Mouse (Mus musculus) liver, embryonic 14.5 days (tissue): ENCODE measurements around the gene Ppia. TPM values are rescaled to one million over a fixed set of nuclear protein-coding genes. Genes with fewer than 3 reads are reported as not detected.

Source experiments
- ATAC-seq: fragments of 200-750 bp; cut with Nextera tagmentation; 2 replicates; pipeline ENCODE4 v1.8.0; 2017; ENCODE audit warnings: moderate number of reproducible peaks, mild to moderate bottlenecking, moderate library complexity; ENCODE audit not compliant: insufficient read depth
- DNase-seq, 3 experiments: peaks; one replicate each; pipeline ENCODE4 v3.0.0-alpha.2; 2012 to 2013; ENCODE audit warnings: low read depth in 3 of 3, low spot score in 3 of 3
- H3K27ac ChIP-seq: fragments of 300-500 bp; sonication (generic); 2 replicates; pipeline ENCODE4 v1.5.1; 2014; ENCODE audit warnings: moderate library complexity, mild to moderate bottlenecking, control low read depth, inconsistent platforms
- H3K27me3 ChIP-seq: fragments of 300-500 bp; sonication (generic); 2 replicates; pipeline ENCODE4 v1.6.1; 2014; ENCODE audit warnings: mild to moderate bottlenecking, low read length, moderate library complexity; ENCODE audit not compliant: control insufficient read depth, insufficient read depth
- H3K36me3 ChIP-seq: fragments of 300-500 bp; sonication (generic); replicated peaks from 2 replicates; pipeline ENCODE4 v1.6.1; 2014; ENCODE audit warnings: low read depth; ENCODE audit not compliant: control insufficient read depth, insufficient read depth
- H3K4me1 ChIP-seq, 2 experiments: fragments of 200-500 bp in 1 of 2; fragments of 300-500 bp in 1 of 2; sonication (generic) in 1 of 2; replicated peaks; 2 replicates each; pipeline ENCODE4 v1.6.1; 2012 to 2014; ENCODE audit warnings: antibody characterized with exemption in 1 of 2, inconsistent platforms in 1 of 2, low read length in 1 of 2; ENCODE audit not compliant: control insufficient read depth in 2 of 2, insufficient read depth in 2 of 2
- H3K4me2 ChIP-seq: fragments of 300-500 bp; sonication (generic); 2 replicates; pipeline ENCODE4 v1.6.1; 2014; ENCODE audit warnings: low read depth, mild to moderate bottlenecking, control low read depth, moderate library complexity
- H3K4me3 ChIP-seq, 2 experiments: fragments of 200-500 bp in 1 of 2; fragments of 300-500 bp in 1 of 2; sonication (generic) in 1 of 2; 2 replicates each; pipeline ENCODE4 v1.5.1; 2012 to 2014; ENCODE audit warnings: low read depth in 2 of 2, low read length in 2 of 2, mild to moderate bottlenecking in 2 of 2, control low read depth in 1 of 2, inconsistent platforms in 1 of 2, moderate library complexity in 1 of 2; ENCODE audit not compliant: insufficient read depth in 1 of 2
- H3K9ac ChIP-seq: fragments of 300-500 bp; sonication (generic); replicated peaks from 2 replicates; pipeline ENCODE4 v1.6.1; 2014; ENCODE audit warnings: mild to moderate bottlenecking, control low read depth, moderate library complexity
- H3K9me3 ChIP-seq: fragments of 300-500 bp; sonication (generic); 2 replicates; pipeline ENCODE4 v1.6.1; 2016; ENCODE audit warnings: low read length, mixed read lengths; ENCODE audit not compliant: control insufficient read depth
- CTCF ChIP-seq: IDR thresholded peaks from 2 replicates; pipeline ENCODE4 v1.5.1; 2016; ENCODE audit warnings: antibody characterized with exemption, low read depth, control low read depth
- EP300 ChIP-seq: IDR thresholded peaks from 2 replicates; pipeline ENCODE4 v1.6.1; 2016; ENCODE audit warnings: antibody characterized with exemption, low read depth
- WGBS: fragments of 180-500 bp; shearing (Covaris S2); extraction: QIAGEN DNeasy Blood & Tissue Kit; methylation state at CpG from one replicate; pipeline ENCODE4 v1.1.7; 2014; ENCODE audit not compliant: insufficient replicate concordance; 5-methylcytosine and 5-hydroxymethylcytosine counted together
- polyA plus RNA-seq, 2 experiments: library from polyadenylated mRNA; depleted of rRNA in 1 of 2; stranded (reverse) in 1 of 2; unstranded in 1 of 2; fragments of >200 nt; fragmentation: Nextera tagmentation in 1 of 2; extraction: Ambion mirVana in 1 of 2; gene quantifications; 2 replicates each; pipeline versions ENCODE4 v1.2.1 to v1.2.3; 2012 to 2014

Gene Ppia
- polyA plus RNA-seq, 2 experiments = 1,780 to 3,291 TPM

DNA sequence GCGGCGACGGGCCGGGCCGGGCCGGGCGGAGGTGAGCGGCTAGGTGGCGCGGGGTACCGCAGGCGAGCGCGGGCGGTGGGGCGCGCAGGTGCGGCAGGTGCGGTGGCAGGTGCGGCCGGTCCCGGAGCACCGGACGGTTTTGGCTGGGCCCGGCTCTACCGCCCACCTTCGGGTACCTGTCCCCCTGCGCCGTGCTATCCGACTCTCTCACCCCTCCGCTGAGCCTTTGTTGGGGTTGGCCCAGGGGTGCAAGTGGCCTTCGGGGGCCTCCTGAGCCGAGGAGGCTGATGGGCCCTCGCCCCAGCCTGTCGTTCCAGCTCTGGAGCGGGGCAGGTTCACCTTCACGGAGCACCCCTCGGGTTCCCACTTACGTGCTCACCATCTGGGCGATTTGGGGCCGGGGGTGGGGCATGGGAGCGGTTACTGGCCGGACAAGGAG lies 25.7 kb upstream of the Ppia start:
- Histone ChIP-seq H3K27ac (no peak overlapping the region), H3K36me3 (no peaks in the 10 kb centered on the region; the same call in 1 of the 2 replicates), H3K9ac (peak overlapping the region; percentile 73), H3K4me1 (peaks cover 3 to 23% of the 10 kb centered on the region in 2 experiments; a peak in 3 of 4 replicates), H3K4me2 (peak overlapping the region; percentile 65), H3K4me3 (peak overlapping the region; percentile 68 to 82), H3K27me3 (no peaks in the 10 kb centered on the region), H3K9me3 (no peaks in the 10 kb centered on the region)
- TF ChIP-seq EP300 (no peak), CTCF (no peak)
- DNase-seq (no peak), ATAC-seq (peak; percentile 7; the same call in 1 of the 2 replicates)
- WGBS = under 1% methylated on average over 27 of the region's 43 CpGs

DNA sequence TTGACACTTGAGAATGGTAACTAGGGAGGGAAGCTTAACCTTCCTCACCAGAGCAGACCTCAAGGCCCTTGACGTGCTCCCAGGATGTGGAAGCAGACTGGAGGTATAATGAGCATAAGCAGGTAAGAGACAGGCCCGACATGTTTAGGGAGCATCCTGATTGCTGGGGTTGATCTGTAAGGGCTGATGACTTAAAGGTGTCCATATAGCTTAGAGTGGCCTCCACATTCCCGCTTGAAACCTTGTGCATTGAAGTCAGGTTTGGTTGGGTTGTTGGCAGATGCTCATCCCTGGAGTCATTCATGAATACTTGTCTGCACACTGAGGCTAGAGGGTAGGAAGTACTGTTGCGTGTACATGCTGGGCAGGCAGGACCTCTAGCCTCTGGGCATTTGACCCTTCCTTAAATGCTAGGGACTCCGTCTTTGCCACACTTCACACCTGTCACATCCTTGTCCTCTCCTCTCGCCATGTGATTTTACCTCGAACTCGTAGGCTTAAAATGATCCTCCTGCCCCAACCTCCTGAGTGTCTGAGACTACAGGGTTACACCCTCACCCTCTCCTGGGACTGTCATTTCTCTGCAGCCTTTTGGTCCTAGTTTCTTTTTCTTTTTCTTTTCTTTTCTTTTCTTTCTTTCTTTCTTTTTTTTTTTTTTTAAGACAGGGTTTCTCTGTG lies 24.7 kb upstream of the Ppia start:
- Histone ChIP-seq H3K4me3 (peak overlapping the region; percentile 24 to 68; a peak in 3 of 4 replicates), H3K9me3 (no peaks in the 10 kb centered on the region)

DNA sequence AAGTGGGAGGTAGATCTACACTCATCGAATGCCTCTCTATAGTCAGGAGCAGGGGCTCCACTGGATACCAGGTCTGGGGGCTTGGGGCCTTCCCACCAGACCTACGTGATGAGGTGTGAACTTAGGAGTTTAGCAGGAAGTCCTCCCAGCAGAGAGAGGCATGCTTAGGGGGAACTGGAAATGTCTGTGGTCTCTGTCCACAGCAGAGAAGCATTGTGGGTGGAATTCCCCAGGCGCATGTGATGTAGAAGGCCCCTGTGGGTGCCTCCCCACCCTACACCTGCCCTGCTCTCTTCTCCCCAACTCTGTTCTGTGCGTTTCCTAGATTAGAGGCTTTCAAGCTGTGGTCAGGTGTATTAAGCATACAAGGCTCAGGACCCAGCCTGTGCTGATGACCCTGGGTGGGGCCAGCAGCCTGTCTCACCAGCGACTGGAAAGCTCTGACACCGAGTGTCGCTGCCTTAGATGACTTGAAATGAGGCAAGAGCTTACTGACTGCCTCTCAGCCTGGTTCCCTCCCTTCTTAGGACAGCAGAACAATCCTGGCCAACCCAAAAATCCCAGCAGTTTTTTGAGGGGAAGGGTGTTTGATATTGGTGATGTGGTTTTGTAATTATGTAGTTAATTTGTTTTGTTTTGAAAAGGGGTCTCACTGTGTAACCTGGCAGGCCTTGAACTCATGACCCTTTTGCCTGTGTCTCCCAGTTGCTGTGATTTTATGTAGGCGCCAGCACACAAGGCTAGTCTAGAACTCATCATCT lies 23.5 kb upstream of the Ppia start:
- WGBS = 69% methylated on average over 8 of the region's 8 CpGs
- peaks cover 3 to 23% of the 10 kb centered on the region in 2 experiments; a peak in 3 of 4 replicates for H3K4me1 ChIP-seq
- H3K4me2 ChIP-seq = no peak overlapping the region
- DNase-seq (no peak), ATAC-seq (no peak)
- peaks cover 3% of the 10 kb centered on the region for H3K36me3 ChIP-seq
- H3K9ac ChIP-seq = no peak overlapping the region
- H3K27me3 ChIP-seq = no peaks in the 10 kb centered on the region
- no peak overlapping the region for H3K27ac ChIP-seq
- H3K9me3 ChIP-seq = no peaks in the 10 kb centered on the region
- no peak for TF ChIP-seq EP300
- no peak for TF ChIP-seq CTCF
- no peak overlapping the region for H3K4me3 ChIP-seq

More for the DNA sequence above, 24.7 kb upstream of the Ppia start:
- H3K4me2 ChIP-seq = peak overlapping the region; percentile 65
- peaks cover 3 to 23% of the 10 kb centered on the region in 2 experiments; a peak in 3 of 4 replicates for H3K4me1 ChIP-seq
- no peak for DNase-seq
- 76% methylated on average over 8 of the region's 8 CpGs for WGBS
- H3K27ac ChIP-seq = no peak overlapping the region
- H3K27me3 ChIP-seq = no peaks in the 10 kb centered on the region
- ATAC-seq = no peak
- no peak for TF ChIP-seq CTCF
- TF ChIP-seq EP300 = no peak
- no peaks in the 10 kb centered on the region; the same call in 1 of the 2 replicates for H3K36me3 ChIP-seq
- peak overlapping the region; percentile 73 for H3K9ac ChIP-seq

DNA sequence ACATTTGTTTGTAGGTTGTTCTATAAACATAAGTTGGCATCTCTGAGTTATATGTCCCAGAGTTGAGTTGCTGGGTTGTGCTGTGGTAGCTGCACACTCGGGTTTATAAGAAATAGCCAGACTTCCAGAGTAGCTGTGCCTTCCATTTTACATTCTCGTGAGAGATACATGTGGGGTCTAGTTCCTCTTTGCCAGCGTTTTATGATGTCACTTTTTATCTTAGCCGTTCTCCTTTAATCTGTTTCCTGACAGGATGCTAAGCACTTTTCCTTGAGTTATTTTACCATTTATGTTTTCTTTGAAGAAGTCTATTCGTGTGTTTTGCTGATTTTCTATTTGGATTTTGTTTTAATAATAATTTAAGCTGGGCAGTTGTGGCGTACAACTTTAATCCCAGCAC lies 22.4 kb upstream of the Ppia start:
- Histone ChIP-seq H3K9me3 (no peaks in the 10 kb centered on the region), H3K9ac (no peak overlapping the region), H3K4me3 (no peak overlapping the region), H3K4me1 (peaks cover 3 to 23% of the 10 kb centered on the region in 2 experiments; a peak in 3 of 4 replicates), H3K27ac (no peak overlapping the region), H3K36me3 (peaks cover 9% of the 10 kb centered on the region), H3K27me3 (no peaks in the 10 kb centered on the region), H3K4me2 (no peak overlapping the region)
- DNase-seq = no peak
- no peak for TF ChIP-seq CTCF
- no peak for TF ChIP-seq EP300
- no peak for ATAC-seq
- 26% methylated on average over 6 of the region's 6 CpGs for WGBS

DNA sequence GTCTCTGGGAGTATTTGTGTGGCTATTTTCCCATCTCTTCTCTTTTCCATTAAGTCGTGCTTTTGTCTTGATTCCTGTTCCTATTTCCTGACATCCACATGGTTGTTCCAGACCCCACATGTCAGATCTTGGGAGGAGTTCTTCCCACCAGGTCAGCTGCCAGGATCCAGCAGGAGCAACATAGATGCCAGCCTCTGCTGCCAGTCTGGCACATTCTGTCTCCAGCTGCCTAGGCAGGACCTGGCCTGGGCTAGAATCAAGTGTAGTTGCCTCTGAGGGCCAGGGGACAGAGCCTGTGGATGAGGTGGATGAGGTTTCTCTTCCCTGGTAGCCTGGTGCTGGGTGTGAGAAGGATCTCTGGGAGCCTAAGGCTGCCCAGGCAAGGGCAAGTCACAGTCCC lies 21.4 kb upstream of the Ppia start:
- peaks cover 3 to 20% of the 10 kb centered on the region in 2 experiments; a peak in 3 of 4 replicates for H3K4me1 ChIP-seq
- no peak for ATAC-seq
- H3K36me3 ChIP-seq = peaks cover 9% of the 10 kb centered on the region

More for the DNA sequence above, 21.4 kb upstream of the Ppia start:
- no peak overlapping the region for H3K4me3 ChIP-seq
- no peaks in the 10 kb centered on the region for H3K9me3 ChIP-seq
- no peak for DNase-seq
- TF ChIP-seq EP300 (no peak), CTCF (no peak)
- WGBS = 73% methylated on average over 1 of the region's 1 CpGs
- H3K4me2 ChIP-seq = no peak overlapping the region
- H3K9ac ChIP-seq = no peak overlapping the region
- no peak overlapping the region for H3K27ac ChIP-seq
- H3K27me3 ChIP-seq = no peaks in the 10 kb centered on the region
